Mouse (Mus musculus) gastrocnemius, adult 2 months (tissue): ENCODE measurements around the gene Gm28308. TPM values are rescaled to one million over a fixed set of nuclear protein-coding genes. Genes with fewer than 3 reads are reported as not detected.
A peak's percentile ranks its signal among the peaks of the same experiment; 100 is the strongest.

Source experiments
- DNase-seq: peaks from one replicate; pipeline ENCODE4 v3.0.0; 2022
- H3K27ac ChIP-seq: fragments of 200-600 bp; 2 replicates; pipeline ENCODE4 v1.8.1; 2022; ENCODE audit warnings: mild to moderate bottlenecking
- H3K4me3 ChIP-seq: fragments of 200-600 bp; 2 replicates; pipeline ENCODE4 v1.8.1; 2022; ENCODE audit warnings: mild to moderate bottlenecking, moderate library complexity
- CTCF ChIP-seq: fragments of 200-600 bp; IDR thresholded peaks from 2 replicates; pipeline ENCODE4 v1.8.1; 2022; ENCODE audit warnings: antibody characterized with exemption, mild to moderate bottlenecking, moderate library complexity
- intact Hi-C: fragments of 180-260 bp; cut with DNase I; formaldehyde crosslinking; loops from one replicate; pipeline ENCODE4 v1.15.1; 2025
- total RNA-seq, 2 experiments: library from RNA; stranded (reverse); gene quantifications; 2 replicates each; pipeline ENCODE4 v1.2.3; 2021

The Gm28308 gene
- total RNA-seq, 2 experiments from 2014 or later: 0.82 TPM; not detected in 1

DNA sequence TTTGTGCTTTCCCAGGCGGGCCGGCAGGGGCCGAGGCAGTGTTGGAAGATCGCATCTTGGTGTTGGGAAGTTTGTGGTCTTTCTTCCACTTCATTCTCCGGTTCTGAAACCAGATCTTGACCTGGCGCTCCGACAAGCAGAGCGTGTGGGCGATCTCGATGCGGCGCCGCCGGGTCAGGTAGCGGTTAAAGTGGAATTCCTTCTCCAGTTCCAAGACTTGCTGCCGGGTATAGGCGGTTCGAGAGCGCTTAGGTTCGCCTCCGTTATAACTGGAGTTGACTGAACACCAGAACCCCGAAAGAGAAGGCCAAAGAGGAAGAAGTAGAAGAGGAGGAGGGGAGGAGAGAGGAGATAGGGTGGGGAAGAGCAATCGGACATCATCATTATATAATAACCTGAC, 22.7 kb downstream of the Gm28308 start:
- no peak for DNase-seq
- peak overlapping the region; percentile 86 for H3K4me3 ChIP-seq
- intact Hi-C loops: loop anchor here (5.0 kb wide), 2 partner anchors 128 to 178 kb away; partner anchors contain the start of gene Skap2
- TF ChIP-seq CTCF: no peak
- peak overlapping the region; percentile 88 for H3K27ac ChIP-seq

DNA sequence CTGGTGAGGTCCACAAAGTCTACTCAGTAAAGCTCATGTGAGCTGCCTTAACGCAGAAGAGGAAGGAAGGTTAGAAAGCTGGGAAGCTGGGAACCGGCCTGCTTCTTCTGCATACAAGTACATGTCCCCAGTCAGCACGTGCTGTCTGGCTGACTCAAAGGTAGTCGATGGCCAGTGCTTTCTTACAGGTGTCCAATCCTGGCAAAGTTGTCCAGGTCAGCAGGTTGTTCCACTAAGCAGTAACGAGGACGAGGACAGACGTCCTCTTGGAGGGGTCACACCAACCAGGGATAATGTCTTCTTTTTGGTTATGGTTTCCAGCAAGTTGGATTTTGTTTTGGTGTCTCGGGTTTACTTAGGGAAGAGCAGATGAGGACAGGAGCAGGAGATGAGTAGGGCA, 23.2 kb downstream of the Gm28308 start:
- H3K27ac ChIP-seq: peak overlapping the region; percentile 88
- no peak overlapping the region; the same call in 1 of the 2 replicates for H3K4me3 ChIP-seq
- TF ChIP-seq CTCF: no peak
- no peak for DNase-seq
- intact Hi-C loops: loop anchor here (5.0 kb wide), 2 partner anchors 128 to 178 kb away; partner anchors contain the start of gene Skap2

- Histone ChIP-seq H3K4me3 (peak overlapping the region; percentile 1; the same call in 1 of the 2 replicates), H3K27ac (peak overlapping the region; percentile 88)
- peak; percentile 66 for DNase-seq
- intact Hi-C loops: no loop called here
- no peak for TF ChIP-seq CTCF
These were observed 24.0 kb downstream of the Gm28308 start for GRCm38 (mm10) chr6:52189172-52189591.

DNA sequence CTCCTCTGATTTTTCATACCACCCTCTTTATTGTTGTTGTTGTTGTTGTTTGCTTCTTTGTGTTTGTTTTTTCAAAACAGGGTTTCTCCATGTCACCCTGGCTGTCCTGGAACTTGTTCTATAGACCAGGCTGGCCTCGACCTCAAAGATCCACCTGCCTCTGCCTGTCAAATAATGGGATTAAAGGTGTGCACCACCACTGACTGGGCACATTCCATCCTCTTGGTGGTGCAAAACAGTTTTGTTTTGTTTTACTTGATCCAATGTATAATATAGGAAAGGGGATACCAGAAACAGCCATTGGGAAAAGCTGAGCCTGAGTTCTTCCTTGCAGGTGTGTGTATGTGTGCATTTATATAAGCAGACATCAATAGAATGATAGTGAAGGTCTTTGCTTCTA, 26.6 kb downstream of the Gm28308 start:
- intact Hi-C loops: no loop called here
- DNase-seq: no peak
- TF ChIP-seq CTCF: no peak
- Histone ChIP-seq H3K27ac (no peak overlapping the region), H3K4me3 (no peak overlapping the region)

GRCm38 (mm10) chr6:52185834-52186233, 27.3 kb downstream of the Gm28308 start:
- TF ChIP-seq CTCF: no peak
- Histone ChIP-seq H3K4me3 (no peak overlapping the region), H3K27ac (no peak overlapping the region)
- DNase-seq: no peak
- intact Hi-C loops: no loop called here

GRCm38 (mm10) chr6:52185222-52185621, 27.9 kb downstream of the Gm28308 start:
- H3K27ac ChIP-seq: no peak overlapping the region
- no peak for DNase-seq
- no peak for TF ChIP-seq CTCF
- intact Hi-C loops: no loop called here
- H3K4me3 ChIP-seq: peak overlapping the region; percentile 46

DNA sequence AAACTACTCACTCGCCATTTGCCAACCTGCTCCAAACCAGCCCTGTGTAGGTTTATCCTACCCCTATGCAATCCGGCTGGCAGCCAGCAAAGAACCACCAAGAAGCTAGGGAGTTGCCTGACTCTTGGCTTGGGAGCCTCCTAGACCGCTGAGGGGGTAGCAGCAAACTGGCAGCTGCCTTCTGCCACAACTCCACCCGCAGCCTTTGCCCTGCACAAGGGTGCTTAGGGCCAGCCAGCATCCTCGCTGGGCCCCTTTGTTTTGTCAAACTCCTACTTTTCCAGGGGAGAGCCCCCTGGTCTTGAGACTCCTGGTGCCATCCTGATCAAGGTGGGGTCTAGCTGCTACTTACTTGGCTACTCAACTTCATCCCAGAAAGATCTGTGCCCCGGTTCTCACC, 28.5 kb downstream of the Gm28308 start:
- no peak for DNase-seq
- no peak for TF ChIP-seq CTCF
- H3K4me3 ChIP-seq: no peak overlapping the region
- no peak overlapping the region for H3K27ac ChIP-seq
- intact Hi-C loops: no loop called here

DNA sequence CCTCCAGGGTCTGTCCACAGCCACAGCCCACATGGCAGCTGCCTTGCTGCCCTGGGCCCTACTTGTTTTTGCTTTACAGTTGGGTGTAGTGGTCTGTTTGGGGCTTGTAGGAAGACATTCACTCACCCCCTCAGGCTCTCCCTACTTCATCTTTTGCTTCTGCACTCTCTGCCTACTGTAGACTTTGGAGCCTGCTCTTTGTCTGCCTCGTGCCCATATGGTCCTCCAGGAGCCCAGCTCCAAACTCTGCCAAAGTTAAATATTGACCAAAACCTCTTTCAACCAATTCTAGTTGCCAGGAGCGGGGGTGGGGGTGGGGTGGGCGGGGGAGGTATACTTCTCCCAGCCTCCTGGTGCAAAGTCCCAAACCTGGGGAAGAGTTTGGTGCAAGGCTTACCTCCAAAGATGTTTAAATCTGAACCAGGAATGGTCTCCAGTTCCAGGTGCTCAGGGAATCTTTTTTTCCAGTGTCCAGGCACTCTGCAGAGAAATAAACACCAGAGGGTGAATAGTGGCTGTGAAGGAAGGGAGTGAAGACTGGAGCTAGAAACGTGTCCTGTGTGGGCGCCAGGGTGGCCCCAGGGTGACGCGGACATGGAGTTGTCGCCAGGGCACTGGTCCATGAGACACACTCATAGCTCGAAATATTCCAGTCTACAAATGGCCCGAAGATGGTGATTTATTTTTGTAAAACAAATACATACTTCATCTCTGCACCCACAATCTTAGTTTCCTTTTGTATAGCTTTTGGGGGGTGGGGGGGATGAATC, 29.6 kb downstream of the Gm28308 start:
- no peak for TF ChIP-seq CTCF
- intact Hi-C loops: no loop called here
- H3K4me3 ChIP-seq: no peak overlapping the region
- DNase-seq: no peak
- H3K27ac ChIP-seq: no peak overlapping the region

DNA sequence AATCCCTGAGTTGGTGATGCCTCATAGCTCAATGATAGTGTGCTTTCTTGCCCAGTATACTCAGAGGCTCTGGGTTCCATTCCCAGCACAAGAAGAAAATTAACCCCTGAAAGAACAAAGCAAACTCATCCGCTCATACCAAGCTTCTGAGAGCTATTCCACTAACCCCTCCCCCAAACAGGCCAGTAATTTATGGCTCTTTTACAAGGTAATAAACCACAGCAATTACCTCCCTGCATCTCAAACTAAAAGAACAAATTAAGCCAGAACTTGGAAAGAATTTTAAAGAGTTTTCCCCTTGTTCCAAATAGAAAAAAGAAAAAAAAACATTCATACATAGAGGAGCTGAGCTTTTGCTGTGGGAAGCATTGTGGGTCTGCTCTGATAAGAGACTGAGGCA, 30.3 kb downstream of the Gm28308 start:
- no peak overlapping the region for H3K4me3 ChIP-seq

GRCm38 (mm10) chr6:52182030-52182429, 31.1 kb downstream of the Gm28308 start:
- intact Hi-C loops: no loop called here
- no peak for TF ChIP-seq CTCF
- Histone ChIP-seq H3K4me3 (no peak overlapping the region), H3K27ac (no peak overlapping the region)
- no peak for DNase-seq

More for the DNA sequence above, 30.3 kb downstream of the Gm28308 start:
- no peak overlapping the region for H3K27ac ChIP-seq
- intact Hi-C loops: no loop called here
- DNase-seq: no peak
- no peak for TF ChIP-seq CTCF

GRCm38 (mm10) chr6:52180726-52181125, 32.4 kb downstream of the Gm28308 start:
- H3K4me3 ChIP-seq: no peak overlapping the region
- no peak for DNase-seq
- intact Hi-C loops: no loop called here
- TF ChIP-seq CTCF: no peak
- no peak overlapping the region for H3K27ac ChIP-seq

DNA sequence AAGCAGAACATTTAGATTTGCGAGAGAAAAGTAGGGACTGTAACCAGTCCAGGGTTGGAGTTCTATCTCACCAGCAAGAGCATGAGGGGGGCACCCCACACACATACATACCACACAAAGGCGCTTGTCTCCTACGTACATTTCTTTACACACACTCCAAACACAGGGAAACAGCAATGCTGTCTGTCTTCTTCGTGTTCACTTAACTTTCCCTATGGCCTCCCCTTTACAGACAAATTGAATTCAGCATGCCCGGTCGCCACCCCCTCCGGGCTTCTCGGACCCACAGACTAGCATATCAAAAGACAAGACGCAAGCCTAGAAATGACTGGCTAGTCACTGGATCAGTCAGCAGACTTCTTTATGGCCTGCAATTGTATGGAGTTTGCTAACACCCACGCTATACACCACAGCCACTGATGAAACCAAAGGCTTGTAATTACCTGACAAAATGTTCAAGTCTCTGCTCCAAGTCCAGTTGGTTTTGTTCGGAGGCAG, 32.9 kb downstream of the Gm28308 start:
- intact Hi-C loops: no loop called here
- no peak for DNase-seq
- no peak for TF ChIP-seq CTCF
- H3K27ac ChIP-seq: peak overlapping the region; percentile 56; the same call in 1 of the 2 replicates
- peak overlapping the region; percentile 48 for H3K4me3 ChIP-seq

- Histone ChIP-seq H3K27ac (peak overlapping the region; percentile 56; the same call in 1 of the 2 replicates), H3K4me3 (peak overlapping the region; percentile 48)
- TF ChIP-seq CTCF: no peak
- DNase-seq: no peak
- intact Hi-C loops: no loop called here
These were observed 33.4 kb downstream of the Gm28308 start for GRCm38 (mm10) chr6:52179690-52180089.
